Mouse (Mus musculus) gonadal fat pad, adult 2 months (tissue): ENCODE measurements around the gene Eid2. TPM values are rescaled to one million over a fixed set of nuclear protein-coding genes. Genes with fewer than 3 reads are reported as not detected.

Source experiments
- DNase-seq: peaks from one replicate; pipeline ENCODE4 v3.0.0-alpha.2; 2012; ENCODE audit warnings: low read depth
- polyA plus RNA-seq: library from polyadenylated mRNA; depleted of rRNA; stranded (reverse); fragments of >200 nt; gene quantifications from 2 replicates; pipeline ENCODE4 v1.2.3, GENCODE M21; 2012; rRNA removed

Gene Eid2
- polyA plus RNA-seq, 1 experiment, result 6.4 TPM

- no peak for DNase-seq
Observed at GRCm38 (mm10) chr7:28290638-28291590, 23.2 kb downstream of the Eid2 start, which contains the start of gene Selenov. Selenov (minus strand) TSS chr7:28291186.

GRCm38 (mm10) chr7:28294481-28294880, 26.8 kb downstream of the Eid2 start:
- no peak for DNase-seq

GRCm38 (mm10) chr7:28298837-28299625, 31.4 kb downstream of the Eid2 start:
- DNase-seq, result no peak

- DNase-seq, result no peak
Observed at GRCm38 (mm10) chr7:28301616-28302433, 34.1 kb downstream of the Eid2 start, which contains the start of gene Dll3. Dll3 (minus strand) TSS chr7:28302238.

GRCm38 (mm10) chr7:28305641-28306040, 38.0 kb downstream of the Eid2 start:
- no peak for DNase-seq

- no peak for DNase-seq
Observed at GRCm38 (mm10) chr7:28306216-28306615, 38.5 kb downstream of the Eid2 start.

GRCm38 (mm10) chr7:28309737-28310136, 42.1 kb downstream of the Eid2 start:
- no peak for DNase-seq

- DNase-seq, result no peak
Observed at GRCm38 (mm10) chr7:28311151-28311925, 43.7 kb downstream of the Eid2 start.

- peak; percentile 70 for DNase-seq
Observed at GRCm38 (mm10) chr7:28311926-28312543, 44.4 kb downstream of the Eid2 start, which contains the start of gene Timm50. Timm50 (minus strand) TSS chr7:28312072.

GRCm38 (mm10) chr7:28318036-28318435, 50.4 kb downstream of the Eid2 start:
- DNase-seq, result no peak

GRCm38 (mm10) chr7:28318714-28319113, 51.0 kb downstream of the Eid2 start:
- DNase-seq, result no peak

Other genes with a start within 250 kb of the Eid2 start
- gene Psmc4, start 217.8 kb upstream of the Eid2 start, polyA plus RNA-seq, result 128 and 143 TPM in 2 replicates
- 1.3 and 1.5 TPM in 2 replicates for gene Fcgbp, start 196.6 kb upstream of the Eid2 start, polyA plus RNA-seq
- 0.22 and 0.36 TPM in 2 replicates for gene 9530053A07Rik, start 138.4 kb upstream of the Eid2 start, polyA plus RNA-seq
- gene Fbl, start 98.2 kb upstream of the Eid2 start, polyA plus RNA-seq, result 34.6 and 54.2 TPM in 2 replicates
- gene Dyrk1b, start 88.4 kb upstream of the Eid2 start, polyA plus RNA-seq, result 23.6 and 30.9 TPM in 2 replicates
- 7.9 and 11.4 TPM in 2 replicates for gene Eid2b, start 9.9 kb downstream of the Eid2 start, polyA plus RNA-seq
- 1.0 and 1.2 TPM in 2 replicates for gene Selenov, start 23.3 kb downstream of the Eid2 start, polyA plus RNA-seq
- gene Dll3, start 34.4 kb downstream of the Eid2 start, polyA plus RNA-seq, result 0.11 TPM in 2 replicates
- gene Timm50, start 44.2 kb downstream of the Eid2 start, polyA plus RNA-seq, result 81.9 and 89.8 TPM in 2 replicates
- gene Supt5, start 70.9 kb downstream of the Eid2 start, polyA plus RNA-seq, result 106 and 108 TPM in 2 replicates
- 901 and 971 TPM in 2 replicates for gene Rps16, start 82.8 kb downstream of the Eid2 start, polyA plus RNA-seq
- gene Plekhg2, start 104.7 kb downstream of the Eid2 start, polyA plus RNA-seq, result 21.5 and 25.0 TPM in 2 replicates
- 37.7 and 40.8 TPM in 2 replicates for gene Zfp36, start 112.4 kb downstream of the Eid2 start, polyA plus RNA-seq
- 49.8 and 58.9 TPM in 2 replicates for gene Med29, start 124.8 kb downstream of the Eid2 start, polyA plus RNA-seq
- 78.0 and 96.3 TPM in 2 replicates for gene Paf1, start 125.1 kb downstream of the Eid2 start, polyA plus RNA-seq
- gene Gmfg, start 169.6 kb downstream of the Eid2 start, polyA plus RNA-seq, result 8.6 and 10.3 TPM in 2 replicates
- gene Lrfn1, start 184.1 kb downstream of the Eid2 start, polyA plus RNA-seq, result 6.6 and 7.1 TPM in 2 replicates
- gene Ifnl2, start 242.6 kb downstream of the Eid2 start, polyA plus RNA-seq, result not detected in 2 replicates